Mouse (Mus musculus) lung, embryonic 14.5 days (tissue): Measurements from ENCODE around the gene Htr1a. TPM values are rescaled to one million over a fixed set of nuclear protein-coding genes. Genes with fewer than 3 reads are reported as not detected.

Experiments
- ATAC-seq: fragments of 200-750 bp; cut with Nextera tagmentation; 2 replicates; pipeline ENCODE4 v1.8.0; 2017; ENCODE audit warnings: mild to moderate bottlenecking, moderate TSS enrichment, moderate library complexity; ENCODE audit not compliant: insufficient read depth
- DNase-seq: peaks from one replicate; pipeline ENCODE4 v3.0.0-alpha.2; 2015
- H3K27ac ChIP-seq: fragments of 300-500 bp; sonication (generic); 2 replicates; pipeline ENCODE4 v1.5.1; 2014; ENCODE audit warnings: low read depth, mild to moderate bottlenecking, moderate library complexity
- H3K27me3 ChIP-seq: fragments of 300-500 bp; sonication (generic); 2 replicates; pipeline ENCODE4 v1.6.1; 2014; ENCODE audit warnings: low read length, control low read depth; ENCODE audit not compliant: insufficient read depth
- H3K36me3 ChIP-seq: fragments of 300-500 bp; sonication (generic); 2 replicates; pipeline ENCODE4 v1.6.1; 2014; ENCODE audit warnings: control low read depth; ENCODE audit not compliant: insufficient read depth
- H3K4me1 ChIP-seq: fragments of 300-500 bp; sonication (generic); 2 replicates; pipeline ENCODE4 v1.6.1; 2014; ENCODE audit warnings: antibody characterized with exemption, control low read depth; ENCODE audit not compliant: insufficient read depth
- H3K4me2 ChIP-seq: fragments of 300-500 bp; sonication (generic); 2 replicates; pipeline ENCODE4 v1.6.1; 2014; ENCODE audit warnings: mild to moderate bottlenecking
- H3K4me3 ChIP-seq: fragments of 300-500 bp; sonication (generic); 2 replicates; pipeline ENCODE4 v1.5.1; 2014; ENCODE audit warnings: low read depth, low read length
- H3K9ac ChIP-seq: fragments of 300-500 bp; sonication (generic); 2 replicates; pipeline ENCODE4 v1.6.1; 2014
- H3K9me3 ChIP-seq: fragments of 300-500 bp; sonication (generic); 2 replicates; pipeline ENCODE4 v1.6.1; 2016; ENCODE audit warnings: low read depth, low read length, control low read depth
- CTCF ChIP-seq: IDR thresholded peaks from 2 replicates; pipeline ENCODE4 v1.5.1; 2016; ENCODE audit warnings: antibody characterized with exemption, low read depth
- WGBS: fragments of 180-500 bp; shearing (Covaris S2); extraction: QIAGEN DNeasy Blood & Tissue Kit; methylation state at CpG from one replicate; pipeline ENCODE4 v1.1.7; 2014; 5-methylcytosine and 5-hydroxymethylcytosine counted together
- polyA plus RNA-seq: library from polyadenylated mRNA; unstranded; fragments of >200 nt; fragmentation: Nextera tagmentation; extraction: Ambion mirVana; gene quantifications from 2 replicates; pipeline ENCODE4 v1.2.1, GENCODE M21; 2014

Htr1a gene
- polyA plus RNA-seq = not detected in 2 replicates

DNA sequence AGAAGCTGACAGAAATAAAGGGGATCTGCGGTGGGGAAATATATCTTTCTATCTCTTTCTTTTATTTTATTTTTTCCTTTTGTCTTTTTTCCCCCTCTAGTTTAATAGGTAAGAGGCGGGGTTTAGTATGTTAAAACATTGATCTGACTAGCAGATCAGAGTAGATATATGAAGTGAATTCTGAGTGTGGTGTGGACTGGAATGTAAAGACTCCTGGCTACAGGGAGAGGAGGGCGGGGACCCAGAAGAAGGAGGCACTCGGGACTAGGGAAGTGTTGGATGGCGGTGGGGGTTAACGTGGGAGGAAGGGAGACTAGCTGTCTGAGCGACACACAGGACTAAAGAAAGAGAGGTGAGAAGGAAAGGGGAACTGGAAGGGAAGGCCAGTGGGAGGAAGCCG lies at the start of gene Htr1a:
Htr1a (plus strand) TSS at position 301 of the 400 bp plus-strand sequence.
- TF ChIP-seq CTCF = no peak
- Histone ChIP-seq H3K4me3 (no peak within 1 kb of the TSS), H3K36me3 (no peaks in the 10 kb centered on the region), H3K27ac (no peak within 1 kb of the TSS), H3K9me3 (no peaks in the 10 kb centered on the region), H3K27me3 (peaks cover 38% of the 10 kb centered on the region), H3K4me1 (no peaks in the 10 kb centered on the region), H3K9ac (no peak within 1 kb of the TSS), H3K4me2 (no peak within 1 kb of the TSS)
- no peak for DNase-seq
- 6% methylated on average over 8 of the region's 8 CpGs for WGBS
- ATAC-seq = no peak

DNA sequence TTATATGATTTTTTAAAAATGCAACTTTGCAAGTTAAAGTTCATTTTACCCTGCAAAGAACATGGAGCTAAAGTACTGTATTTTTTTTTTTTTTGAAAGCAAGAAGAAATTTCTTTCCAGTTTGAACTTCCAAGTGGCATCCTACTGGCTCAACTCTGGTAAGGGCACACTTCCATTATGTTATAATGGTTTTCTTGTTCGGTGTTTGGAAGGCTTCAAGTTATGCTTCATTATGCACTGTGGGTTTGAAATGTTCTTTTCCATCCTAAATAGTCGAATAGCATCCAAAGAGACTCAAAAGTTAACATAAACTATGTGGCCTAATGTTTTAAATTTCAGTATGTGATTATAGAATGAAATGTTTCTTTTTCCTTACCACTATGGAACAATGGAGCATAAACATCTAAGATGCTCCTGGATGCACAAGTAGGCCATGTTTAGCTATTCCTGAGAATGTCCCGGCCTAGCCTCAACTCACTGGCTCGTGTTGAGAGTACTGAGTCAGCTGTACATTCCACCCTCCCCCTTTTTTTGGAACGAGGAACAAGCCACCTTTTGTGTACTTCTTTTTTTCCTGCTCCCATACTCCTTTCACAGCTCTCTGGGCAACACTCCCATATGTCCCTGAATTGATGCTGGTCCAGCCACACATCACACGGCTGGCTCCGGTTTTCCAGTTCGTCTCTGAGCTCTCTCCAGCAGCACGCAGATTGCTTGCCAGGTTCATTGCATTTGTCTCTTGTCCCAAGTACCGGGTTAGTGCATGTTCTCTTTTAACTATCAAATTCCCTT lies 31.7 kb upstream of the Htr1a start:
- H3K4me1 ChIP-seq = no peaks in the 10 kb centered on the region
- no peak for TF ChIP-seq CTCF

DNA sequence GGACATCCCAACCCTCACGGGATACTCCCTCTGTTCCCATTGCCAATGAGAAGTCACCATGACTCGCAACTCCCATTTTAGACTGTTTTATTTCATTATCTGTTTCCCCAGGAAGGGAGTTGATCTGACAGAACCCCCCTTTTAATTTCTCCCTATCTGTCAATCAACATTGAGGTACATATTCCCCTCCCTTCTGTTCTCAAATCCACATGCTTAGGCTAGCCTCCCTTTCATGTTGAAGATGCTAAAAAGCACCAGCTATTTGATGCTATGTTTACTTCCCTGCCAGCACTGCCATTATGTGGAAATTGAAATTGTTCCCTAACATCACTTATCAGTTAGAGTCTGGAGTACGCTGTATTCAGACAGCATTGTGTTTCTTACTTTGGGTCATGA lies 31.1 kb upstream of the Htr1a start:
- Histone ChIP-seq H3K4me1 (no peaks in the 10 kb centered on the region), H3K9me3 (no peaks in the 10 kb centered on the region), H3K36me3 (no peaks in the 10 kb centered on the region), H3K9ac (no peak overlapping the region), H3K27ac (no peak overlapping the region), H3K4me3 (no peak overlapping the region), H3K4me2 (no peak overlapping the region), H3K27me3 (no peaks in the 10 kb centered on the region)
- 84% methylated on average over 3 of the region's 3 CpGs for WGBS
- no peak for DNase-seq
- ATAC-seq = no peak
- no peak for TF ChIP-seq CTCF

More for the DNA sequence above, 31.7 kb upstream of the Htr1a start:
- no peaks in the 10 kb centered on the region for H3K27me3 ChIP-seq
- H3K27ac ChIP-seq = no peak overlapping the region
- no peak for ATAC-seq
- WGBS = 80% methylated on average over 10 of the region's 10 CpGs
- H3K9ac ChIP-seq = no peak overlapping the region
- H3K9me3 ChIP-seq = no peaks in the 10 kb centered on the region
- no peak overlapping the region for H3K4me2 ChIP-seq
- DNase-seq = no peak
- no peak overlapping the region for H3K4me3 ChIP-seq
- no peaks in the 10 kb centered on the region for H3K36me3 ChIP-seq

DNA sequence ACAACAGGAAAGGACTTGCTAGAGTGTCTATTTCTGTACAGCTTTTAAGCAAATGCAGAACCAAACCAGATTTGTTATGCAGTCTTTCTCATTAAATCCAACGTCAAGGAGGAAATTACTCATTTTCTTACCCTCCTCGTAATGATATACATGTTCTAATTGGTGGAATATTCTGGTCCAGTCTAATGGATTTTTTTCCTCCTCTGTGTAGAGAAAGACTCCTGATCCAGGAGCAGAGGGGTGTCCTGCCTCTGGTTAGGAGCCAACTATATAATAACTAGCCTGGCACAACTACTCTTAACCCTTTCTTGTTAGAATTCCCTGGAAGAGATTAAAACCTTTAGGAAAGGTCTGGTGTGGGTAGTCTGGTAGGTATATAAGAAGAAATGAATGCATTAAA lies 10.3 kb upstream of the Htr1a start:
- 74% methylated on average over 2 of the region's 2 CpGs for WGBS
- ATAC-seq (no peak), DNase-seq (no peak)
- TF ChIP-seq CTCF = no peak
- H3K9ac ChIP-seq = no peak overlapping the region
- H3K27ac ChIP-seq = no peak overlapping the region
- no peaks in the 10 kb centered on the region for H3K36me3 ChIP-seq
- no peaks in the 10 kb centered on the region for H3K27me3 ChIP-seq
- H3K9me3 ChIP-seq = no peaks in the 10 kb centered on the region
- H3K4me3 ChIP-seq = no peak overlapping the region
- H3K4me2 ChIP-seq = no peak overlapping the region
- no peaks in the 10 kb centered on the region for H3K4me1 ChIP-seq

DNA sequence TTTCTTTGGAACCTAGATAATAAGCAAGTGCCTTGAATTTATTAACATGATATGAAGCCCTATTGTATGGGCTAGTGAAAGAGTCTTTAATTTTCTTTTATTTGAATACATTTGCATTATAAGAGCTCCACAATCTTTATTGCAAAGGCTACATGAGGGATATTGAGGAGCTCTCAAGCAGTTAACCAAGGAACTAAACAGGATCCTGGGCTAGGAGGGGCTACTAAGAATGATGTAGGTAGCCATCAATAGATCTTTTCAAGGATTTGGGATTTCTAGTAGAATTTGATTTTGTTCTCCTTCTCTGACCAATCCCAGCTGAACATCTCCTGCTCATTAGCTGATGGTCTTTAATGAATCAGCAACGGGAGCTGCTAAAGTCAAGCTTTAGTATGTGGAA lies 9.8 kb upstream of the Htr1a start:
- no peak overlapping the region for H3K4me2 ChIP-seq
- no peaks in the 10 kb centered on the region for H3K27me3 ChIP-seq
- no peak for DNase-seq
- no peak for ATAC-seq
- H3K36me3 ChIP-seq = no peaks in the 10 kb centered on the region
- H3K9ac ChIP-seq = no peak overlapping the region
- no peaks in the 10 kb centered on the region for H3K9me3 ChIP-seq
- H3K27ac ChIP-seq = no peak overlapping the region
- WGBS = 79% methylated on average over 1 of the region's 1 CpGs
- H3K4me1 ChIP-seq = no peaks in the 10 kb centered on the region
- no peak overlapping the region for H3K4me3 ChIP-seq
- TF ChIP-seq CTCF = no peak

DNA sequence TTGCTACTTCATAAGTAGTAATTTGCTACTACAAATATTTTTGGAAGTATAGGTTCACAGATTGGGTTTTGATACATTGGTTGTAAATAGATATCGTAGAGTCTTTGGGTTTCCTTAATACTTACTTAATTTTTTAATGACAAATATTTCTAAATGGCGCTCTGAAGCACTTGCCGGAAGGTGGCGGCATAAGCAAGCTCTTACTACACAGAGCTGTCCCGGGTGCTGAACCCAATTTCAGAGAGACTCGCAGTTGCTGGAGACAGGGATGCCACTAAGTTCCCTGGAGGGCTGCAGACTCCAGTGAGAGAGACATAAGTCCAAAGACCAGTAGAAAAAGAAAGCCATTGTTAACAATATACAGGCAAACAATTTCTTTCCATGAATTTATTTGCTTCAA lies 863 bp upstream of the Htr1a start:
- peak; percentile 88 for DNase-seq
- H3K4me3 ChIP-seq = no peak overlapping the region
- H3K9ac ChIP-seq = no peak overlapping the region
- peaks cover 38% of the 10 kb centered on the region for H3K27me3 ChIP-seq
- no peaks in the 10 kb centered on the region for H3K36me3 ChIP-seq
- WGBS = 4% methylated on average over 6 of the region's 6 CpGs
- no peak overlapping the region for H3K4me2 ChIP-seq
- no peak overlapping the region for H3K27ac ChIP-seq
- H3K4me1 ChIP-seq = no peaks in the 10 kb centered on the region
- peak; percentile 75 for TF ChIP-seq CTCF
- no peaks in the 10 kb centered on the region for H3K9me3 ChIP-seq
- ATAC-seq = no peak

DNA sequence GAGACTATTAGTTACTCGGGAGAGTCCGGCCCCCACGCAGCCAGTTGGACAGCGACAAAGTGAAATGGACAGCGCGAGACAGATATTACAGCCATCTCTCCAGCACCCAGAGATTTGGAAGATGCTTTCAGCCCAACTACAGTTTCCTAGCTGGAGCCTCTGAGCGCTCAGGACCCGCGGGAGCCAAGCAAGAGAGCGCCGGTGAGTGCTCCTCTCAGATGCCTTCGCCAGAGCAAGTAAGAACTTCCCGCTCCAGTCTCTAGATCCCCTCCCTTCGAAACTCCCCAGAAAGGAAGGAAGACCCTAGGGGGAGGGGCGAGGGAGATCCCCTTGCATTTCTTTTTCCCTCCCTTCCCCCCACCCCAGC lies 415 bp downstream of the Htr1a start:
- Histone ChIP-seq H3K9me3 (no peaks in the 10 kb centered on the region), H3K4me3 (no peak overlapping the region), H3K4me1 (no peaks in the 10 kb centered on the region), H3K36me3 (no peaks in the 10 kb centered on the region), H3K27ac (no peak overlapping the region), H3K4me2 (no peak overlapping the region), H3K9ac (no peak overlapping the region), H3K27me3 (peaks cover 38% of the 10 kb centered on the region)
- no peak for TF ChIP-seq CTCF
- WGBS = under 1% methylated on average over 15 of the region's 15 CpGs
- DNase-seq = peak; percentile 13
- ATAC-seq = no peak
